Mouse (Mus musculus) cerebellum, adult 2 months (tissue): ENCODE data around the gene C8b.

Source experiments
- CTCF ChIP-seq: fragments of 200-500 bp; IDR thresholded peaks from 2 replicates; pipeline ENCODE4 v1.5.1; 2011; ENCODE audit warnings: low read depth, mild to moderate bottlenecking, control low read depth, low read length, moderate library complexity, borderline replicate concordance; ENCODE audit not compliant: insufficient read depth
- POLR2A ChIP-seq: fragments of 200-500 bp; IDR thresholded peaks from 2 replicates; pipeline ENCODE4 v1.6.1; 2011; ENCODE audit warnings: low read length, control low read depth, borderline replicate concordance; ENCODE audit not compliant: insufficient read depth

DNA sequence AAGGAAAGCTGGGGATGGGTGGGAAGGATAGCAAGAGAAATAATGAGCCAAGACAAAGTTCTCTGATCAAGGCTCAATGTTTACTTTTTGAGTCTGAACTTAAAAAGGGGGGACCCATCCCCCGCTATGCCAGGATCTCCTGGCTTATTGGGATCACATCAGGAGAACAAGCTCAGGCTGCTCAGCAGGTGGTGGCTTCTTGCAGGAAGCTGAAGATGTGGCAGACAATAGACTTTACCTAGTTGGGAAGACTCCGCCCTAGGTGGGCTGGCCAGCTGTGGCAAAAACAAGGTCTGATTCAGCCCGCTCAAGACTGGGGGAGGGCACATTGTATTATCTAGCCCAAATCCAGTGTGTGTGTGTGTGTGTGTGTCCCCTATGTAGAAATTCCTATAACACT lies 35.5 kb downstream of the C8b start:
- TF ChIP-seq CTCF (no peak), POLR2A (no peak)
